ENCODE assay signal across 8 mouse cellular contexts in the genomic region with DNA sequence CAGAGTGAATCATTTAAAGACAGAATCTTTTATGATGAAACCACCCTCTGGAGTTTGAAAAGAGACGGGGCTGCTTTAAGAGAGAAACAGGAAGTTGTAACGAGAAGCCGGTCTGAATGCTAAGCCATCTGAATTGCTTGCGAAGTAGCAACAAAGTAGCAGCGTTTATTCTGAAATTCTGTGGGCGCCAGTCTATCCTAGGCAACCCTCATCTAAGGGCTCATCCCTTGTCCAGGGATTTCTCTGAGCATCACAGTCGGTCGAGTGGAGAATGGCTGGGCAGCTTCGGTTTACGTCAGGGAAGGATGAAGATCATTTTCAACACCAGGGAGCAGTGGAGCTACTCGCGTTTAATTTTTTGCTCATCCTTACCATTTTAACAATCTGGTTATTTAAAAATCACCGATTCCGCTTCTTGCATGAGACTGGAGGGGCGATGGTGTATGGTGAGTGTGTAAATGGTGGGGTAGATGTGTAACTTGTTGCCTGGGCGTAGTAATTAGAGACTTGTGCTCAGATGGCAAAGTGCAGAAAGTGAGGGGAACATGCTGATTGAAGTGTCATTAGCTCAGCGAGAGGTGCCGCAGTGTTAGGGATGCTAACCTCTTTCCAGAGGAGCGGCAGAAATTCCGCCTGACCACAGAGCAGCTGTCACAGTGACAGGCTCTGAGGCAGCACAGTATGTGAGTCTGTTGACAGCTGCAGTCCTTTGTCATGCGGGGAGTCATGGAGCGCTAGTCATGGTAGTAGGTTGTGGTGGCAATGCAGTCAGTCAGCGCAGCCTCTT. TPM values are rescaled to one million over a fixed set of nuclear protein-coding genes. Genes with fewer than 3 reads are reported as not detected.
DNase-seq lines count a peak whose midpoint lies in the region; ATAC-seq and TF ChIP-seq lines count a peak whose summit lies in the region.

A gene (plus strand): TSS at position 119 of the 787 bp plus-strand sequence.

- no peaks in the 10 kb centered on the region for H3K27me3 ChIP-seq in heart, embryonic 14.5 days (ENCODE audit: control insufficient read depth, insufficient read depth, low read length)
- no peaks in the 10 kb centered on the region for H3K27me3 ChIP-seq in liver, postnatal 0 days (ENCODE audit: insufficient read depth, low read length)
- no peaks in the 10 kb centered on the region for H3K27me3 ChIP-seq in neural tube, embryonic 11.5 days (ENCODE audit: control insufficient read depth, insufficient read depth, low read length)

- peak within 1 kb of the TSS; percentile 65 for H3K4me3 ChIP-seq in embryonic fibroblast, embryonic 13.5 days (ENCODE audit: insufficient read depth, low read length)
- peak within 1 kb of the TSS; percentile 63 to 74 for H3K4me3 ChIP-seq in heart, embryonic 14.5 days (ENCODE audit: control insufficient read depth in 1 of 2, insufficient read depth in 1 of 2, low read depth in 1 of 2, low read length in 2 of 2)
- H3K4me3 ChIP-seq in liver, postnatal 0 days (ENCODE audit: low read depth, low read length): peak within 1 kb of the TSS; percentile 63
- peak within 1 kb of the TSS; percentile 41 for H3K4me3 ChIP-seq in neural tube, embryonic 11.5 days (ENCODE audit: low read depth, low read length)

- ATAC-seq in heart, embryonic 14.5 days (ENCODE audit: insufficient number of reproducible peaks, insufficient read depth, low FRiP score, low read depth): 0 out of 2 replicates have a peak, but pooled peaks have one; percentile 64
- ATAC-seq in liver, postnatal 0 days: peak; percentile 57
- peak; percentile 88 for ATAC-seq in neural tube, embryonic 11.5 days (ENCODE audit: insufficient read depth, low FRiP score, low TSS enrichment)

- H3K36me3 ChIP-seq in heart, embryonic 14.5 days (ENCODE audit: control insufficient read depth, insufficient read depth, low read length): no peaks in the 10 kb centered on the region
- H3K36me3 ChIP-seq in liver, postnatal 0 days (replicated peaks; ENCODE audit: insufficient read depth, low read length): no peaks in the 10 kb centered on the region
- no peaks in the 10 kb centered on the region for H3K36me3 ChIP-seq in neural tube, embryonic 11.5 days (ENCODE audit: control insufficient read depth, insufficient read depth, low read length)

- peak within 1 kb of the TSS; percentile 56 for H3K27ac ChIP-seq in embryonic fibroblast, embryonic 13.5 days (ENCODE audit: insufficient read depth, low read length)
- peak within 1 kb of the TSS; percentile 6 to 44 for H3K27ac ChIP-seq in heart, embryonic 14.5 days (replicated peaks in 1 of 2; ENCODE audit: control insufficient read depth in 1 of 2, insufficient read depth in 1 of 2, low read depth in 2 of 2, low read length in 2 of 2)
- H3K27ac ChIP-seq in liver, postnatal 0 days (ENCODE audit: low read depth): peak within 1 kb of the TSS; percentile 60; the same call in 1 of the 2 replicates
- H3K27ac ChIP-seq in neural tube, embryonic 11.5 days (ENCODE audit: low read depth, low read length): no peak within 1 kb of the TSS

- peak; percentile 29; the same call in 1 of the 2 replicates for TF ChIP-seq POLR2A in embryonic fibroblast, embryonic 13.5 days (IDR thresholded peaks at IDR 0.05; ENCODE audit: low read depth, low read length)

- TF ChIP-seq EP300 in liver, postnatal 0 days (IDR thresholded peaks at IDR 0.05; ENCODE audit: low read depth): no peak

- H3K9ac ChIP-seq in heart, embryonic 14.5 days (ENCODE audit: low read length): peak within 1 kb of the TSS; percentile 73
- H3K9ac ChIP-seq in liver, postnatal 0 days (replicated peaks): peak within 1 kb of the TSS; percentile 65
- peak within 1 kb of the TSS; percentile 55 for H3K9ac ChIP-seq in neural tube, embryonic 11.5 days (ENCODE audit: low read length)

- peak within 1 kb of the TSS; percentile 90 for H3K4me2 ChIP-seq in heart, embryonic 14.5 days (ENCODE audit: low read length)
- H3K4me2 ChIP-seq in liver, postnatal 0 days (ENCODE audit: low read depth, low read length): peak within 1 kb of the TSS; percentile 77
- H3K4me2 ChIP-seq in neural tube, embryonic 11.5 days (ENCODE audit: low read depth): peak within 1 kb of the TSS; percentile 72

- WGBS in heart, embryonic 14.5 days: 1% methylated on average over 23 of the region's 23 CpGs
- WGBS in liver, postnatal 0 days (ENCODE audit: insufficient replicate concordance): 2% methylated on average over 23 of the region's 23 CpGs
- WGBS in neural tube, embryonic 11.5 days: 1% methylated on average over 23 of the region's 23 CpGs

- H3K4me1 ChIP-seq in embryonic fibroblast, embryonic 13.5 days (ENCODE audit: control insufficient read depth, insufficient read depth, low read length): no peaks in the 10 kb centered on the region; the same call in 1 of the 2 replicates
- peaks cover 4 to 5% of the 10 kb centered on the region in 2 experiments; a peak in 2 of 4 replicates for H3K4me1 ChIP-seq in heart, embryonic 14.5 days (ENCODE audit: control insufficient read depth in 2 of 2, insufficient read depth in 2 of 2, low read length in 2 of 2)
- peaks cover 9% of the 10 kb centered on the region; the same call in 1 of the 2 replicates for H3K4me1 ChIP-seq in liver, postnatal 0 days (ENCODE audit: insufficient read depth)
- H3K4me1 ChIP-seq in neural tube, embryonic 11.5 days (ENCODE audit: control insufficient read depth, insufficient read depth, low read length): peaks cover 3% of the 10 kb centered on the region; the same call in 1 of the 2 replicates

- H3K9me3 ChIP-seq in heart, embryonic 14.5 days (ENCODE audit: control insufficient read depth, low read length): no peaks in the 10 kb centered on the region
- no peaks in the 10 kb centered on the region for H3K9me3 ChIP-seq in liver, postnatal 0 days (ENCODE audit: low read length)
- no peaks in the 10 kb centered on the region for H3K9me3 ChIP-seq in neural tube, embryonic 11.5 days (ENCODE audit: control insufficient read depth, low read length)

- peak; percentile 58 for DNase-seq in CD4-positive, CD25-positive, alpha-beta regulatory T cell, adult 2 months (ENCODE audit: low read depth, low spot score)
- peak; percentile 32 to 33 for DNase-seq in adrenal gland, postnatal 36 days
- peak; percentile 53 to 71 for DNase-seq in layer of hippocampus, adult 18-20 months (ENCODE audit: low spot score in 2 of 2)
- no peak for DNase-seq in liver, postnatal 0 days
- peak; percentile 53 for DNase-seq in neural tube, embryonic 11.5 days (ENCODE audit: low spot score)
- peak; percentile 65 for DNase-seq in thymus, postnatal 4 days

- TF ChIP-seq CTCF in embryonic fibroblast, embryonic 13.5 days (IDR thresholded peaks at IDR 0.05; ENCODE audit: borderline replicate concordance, insufficient read depth, low read length): no peak
- no peak for TF ChIP-seq CTCF in liver, postnatal 0 days (IDR thresholded peaks at IDR 0.05; ENCODE audit: low read depth)

RNA-seq across cellular contexts. Expression of the gene that starts here (rescaled TPM):
- total RNA-seq in adrenal gland, postnatal 36 days (2021): 1 to 10 TPM; 2.2 to 3.2 TPM
- 2.4 and 7.7 TPM in 2 replicates for polyA plus RNA-seq in embryonic fibroblast, embryonic 13.5 days (2011; ENCODE audit: insufficient read length, low read depth, missing spikeins)
- polyA plus RNA-seq in heart, embryonic 14.5 days (2014; fragmentation: Nextera tagmentation; extraction: Ambion mirVana): 3.5 and 4.7 TPM in 2 replicates
- total RNA-seq in layer of hippocampus, adult 18-20 months (2021): 10 to 100 TPM; 16.2 TPM
- 2.3 TPM in 2 replicates for polyA plus RNA-seq in liver, postnatal 0 days (2015; fragmentation: Nextera tagmentation; extraction: Ambion mirVana)
- 4.1 and 4.6 TPM in 2 replicates for polyA plus RNA-seq in neural tube, embryonic 11.5 days (2014; fragmentation: Nextera tagmentation; extraction: Ambion mirVana)

Comparison
In these comparisons a context has a peak if more than half of its experiments do, and no peak if none do; other contexts are left out.
1. RNA of the gene that starts here (total RNA-seq): 16.2 TPM in layer of hippocampus, adult 18-20 months; 2.2 to 3.2 TPM in adrenal gland, postnatal 36 days; every median in the first group is over 4 times any median in the second.
2. Peak in every context shown above with its lines, with median percentiles within 50 percentile points of each other: H3K4me3 ChIP-seq, ATAC-seq, H3K4me2 ChIP-seq and H3K9ac ChIP-seq.